Mouse (Mus musculus) heart, adult 2 months (tissue): ENCODE data around the gene Psmd3. TPM values are rescaled to one million over a fixed set of nuclear protein-coding genes. Genes with fewer than 3 reads are reported as not detected.

Source experiments
- DNase-seq, 2 experiments: peaks; one replicate each; pipeline ENCODE4 v3.0.0; 2021
- H3K27ac ChIP-seq: fragments of 200-600 bp; 2 replicates; pipeline ENCODE4 v1.8.1; 2022
- H3K27me3 ChIP-seq: fragments of 200-500 bp; 2 replicates; pipeline ENCODE4 v1.6.1; 2012; ENCODE audit warnings: mild to moderate bottlenecking, low read length, inconsistent platforms, mixed read lengths; ENCODE audit not compliant: control insufficient read depth, insufficient read depth
- H3K36me3 ChIP-seq: fragments of 200-500 bp; 2 replicates; pipeline ENCODE4 v1.6.1; 2012; ENCODE audit warnings: low read length, inconsistent platforms; ENCODE audit not compliant: control insufficient read depth, insufficient read depth
- H3K4me1 ChIP-seq: fragments of 200-500 bp; 2 replicates; pipeline ENCODE4 v1.6.1; 2011; ENCODE audit warnings: low read length; ENCODE audit not compliant: control insufficient read depth, insufficient read depth
- H3K4me3 ChIP-seq: fragments of 200-600 bp; 2 replicates; pipeline ENCODE4 v1.8.1; 2022
- H3K79me2 ChIP-seq: fragments of 200-500 bp; replicated peaks from 2 replicates; pipeline ENCODE4 v1.6.1; 2012; ENCODE audit warnings: mild to moderate bottlenecking, inconsistent platforms, low read length, moderate library complexity, mixed read lengths; ENCODE audit not compliant: control insufficient read depth, insufficient read depth
- H3K9ac ChIP-seq: fragments of 200-500 bp; 2 replicates; pipeline ENCODE4 v1.6.1; 2012; ENCODE audit warnings: low read depth, mild to moderate bottlenecking, control low read depth, inconsistent platforms, low read length, mixed read lengths
- CTCF ChIP-seq: fragments of 200-600 bp; IDR thresholded peaks from 2 replicates; pipeline ENCODE4 v1.8.1; 2022; ENCODE audit warnings: antibody characterized with exemption, mild to moderate bottlenecking, moderate library complexity
- EP300 ChIP-seq: fragments of 200-500 bp; IDR thresholded peaks from 2 replicates; pipeline ENCODE4 v1.6.1; 2011; ENCODE audit warnings: low read depth, low read length, control low read depth; ENCODE audit not compliant: insufficient read depth
- POLR2A ChIP-seq: fragments of 200-500 bp; IDR thresholded peaks from 2 replicates; pipeline ENCODE4 v1.6.1; 2011; ENCODE audit warnings: mild to moderate bottlenecking, low read depth, low read length, control low read depth; ENCODE audit not compliant: insufficient read depth
- WGBS: fragments of 180-500 bp; shearing (Covaris S2); methylation state at CpG from one replicate; pipeline ENCODE4 v1.1.7; 2018; 5-methylcytosine and 5-hydroxymethylcytosine counted together
- intact Hi-C: fragments of 180-260 bp; cut with DNase I; formaldehyde crosslinking; loops from one replicate; pipeline ENCODE4 v1.15.1; 2025
- polyA plus RNA-seq: library from polyadenylated mRNA; depleted of rRNA; stranded (reverse); fragments of >200 nt; gene quantifications from 2 replicates; pipeline ENCODE4 v1.2.3, GENCODE M21; 2012
- total RNA-seq, 2 experiments: library from RNA; stranded (reverse); gene quantifications; 2 replicates each; pipeline ENCODE4 v1.2.3; 2021

The Psmd3 gene
- total and polyA plus RNA-seq, 3 experiments = 89.5 to 144 (median 105) TPM

GRCm38 (mm10) chr11:98725926-98726506 is 43.7 kb downstream of the Psmd3 start:
- Histone ChIP-seq H3K4me3 (no peak overlapping the region), H3K9ac (no peak overlapping the region), H3K27me3 (no peaks in the 10 kb centered on the region), H3K36me3 (no peaks in the 10 kb centered on the region; the same call in 1 of the 2 replicates), H3K79me2 (no peaks in the 10 kb centered on the region), H3K4me1 (peaks cover 6% of the 10 kb centered on the region), H3K27ac (no peak overlapping the region)
- DNase-seq = peak in 1 of 2 experiments; percentile 14
- intact Hi-C loops = no loop called here
- TF ChIP-seq CTCF = no peak
- no peak for TF ChIP-seq POLR2A
- TF ChIP-seq EP300 = no peak
- WGBS = 94% methylated on average over 15 of the region's 15 CpGs

- Histone ChIP-seq H3K27ac (peak within 1 kb of the TSS; percentile 70), H3K4me1 (no peaks in the 10 kb centered on the region; the same call in 1 of the 2 replicates), H3K36me3 (no peaks in the 10 kb centered on the region; the same call in 1 of the 2 replicates), H3K79me2 (no peaks in the 10 kb centered on the region), H3K4me3 (peak within 1 kb of the TSS; percentile 83), H3K9ac (peak within 1 kb of the TSS; percentile 59), H3K27me3 (no peaks in the 10 kb centered on the region)
- WGBS = under 1% methylated on average over 16 of the region's 16 CpGs
- TF ChIP-seq POLR2A = peak; percentile 76
- peak; percentile 77; the same call in 1 of the 2 replicates for TF ChIP-seq EP300
- no peak for TF ChIP-seq CTCF
- DNase-seq = peak; percentile 84 to 91
- intact Hi-C loops = no loop called here
Measured at GRCm38 (mm10) chr11:98729119-98729588, 46.8 kb downstream of the Psmd3 start, which contains the start of gene Med24. Med24 (minus strand) TSS chr11:98729435.

GRCm38 (mm10) chr11:98730727-98731126 is 48.4 kb downstream of the Psmd3 start:
- H3K79me2 ChIP-seq = no peaks in the 10 kb centered on the region
- TF ChIP-seq POLR2A (no peak), EP300 (no peak), CTCF (no peak)
- 34% methylated on average over 4 of the region's 4 CpGs for WGBS
- no peaks in the 10 kb centered on the region; the same call in 1 of the 2 replicates for H3K36me3 ChIP-seq
- H3K9ac ChIP-seq = no peak overlapping the region
- no peaks in the 10 kb centered on the region for H3K27me3 ChIP-seq
- intact Hi-C loops = no loop called here
- H3K27ac ChIP-seq = 0 out of 2 replicates have a peak overlapping the region, but pooled peaks have one; percentile 17
- H3K4me1 ChIP-seq = no peaks in the 10 kb centered on the region; the same call in 1 of the 2 replicates
- H3K4me3 ChIP-seq = no peak overlapping the region
- peak in 1 of 2 experiments; percentile 15 for DNase-seq

GRCm38 (mm10) chr11:98731134-98731533 is 48.8 kb downstream of the Psmd3 start:
- no peak for TF ChIP-seq EP300
- no peak for TF ChIP-seq CTCF
- no peak for TF ChIP-seq POLR2A
- Histone ChIP-seq H3K4me1 (no peaks in the 10 kb centered on the region; the same call in 1 of the 2 replicates), H3K27ac (0 out of 2 replicates have a peak overlapping the region, but pooled peaks have one; percentile 17), H3K36me3 (no peaks in the 10 kb centered on the region; the same call in 1 of the 2 replicates), H3K9ac (no peak overlapping the region), H3K27me3 (no peaks in the 10 kb centered on the region), H3K79me2 (no peaks in the 10 kb centered on the region), H3K4me3 (no peak overlapping the region)
- peak in 1 of 2 experiments; percentile 25 for DNase-seq
- intact Hi-C loops = no loop called here
- 29% methylated on average over 5 of the region's 5 CpGs for WGBS

- Histone ChIP-seq H3K9ac (no peak overlapping the region), H3K4me3 (no peak overlapping the region), H3K36me3 (no peaks in the 10 kb centered on the region), H3K27ac (no peak overlapping the region), H3K79me2 (no peaks in the 10 kb centered on the region), H3K27me3 (no peaks in the 10 kb centered on the region), H3K4me1 (no peaks in the 10 kb centered on the region; the same call in 1 of the 2 replicates)
- peak in 1 of 2 experiments; percentile 18 for DNase-seq
- WGBS = 84% methylated on average over 3 of the region's 3 CpGs
- intact Hi-C loops = no loop called here
- TF ChIP-seq POLR2A (no peak), CTCF (peak; percentile 58)
Measured at GRCm38 (mm10) chr11:98734020-98734419, 51.7 kb downstream of the Psmd3 start.

GRCm38 (mm10) chr11:98735111-98735510 is 52.8 kb downstream of the Psmd3 start:
- WGBS = 85% methylated on average over 4 of the region's 4 CpGs
- no peaks in the 10 kb centered on the region for H3K79me2 ChIP-seq
- DNase-seq = no peak
- no peak overlapping the region for H3K9ac ChIP-seq
- intact Hi-C loops = loop anchor here (5.0 kb wide), 1 partner anchor 33 kb away; the partner anchor contains the start of gene Csf3
- no peaks in the 10 kb centered on the region for H3K36me3 ChIP-seq
- no peak for TF ChIP-seq POLR2A
- no peak for TF ChIP-seq EP300
- TF ChIP-seq CTCF = no peak
- H3K4me1 ChIP-seq = peaks cover under 1% of the 10 kb centered on the region; the same call in 1 of the 2 replicates
- no peak overlapping the region for H3K4me3 ChIP-seq
- H3K27ac ChIP-seq = no peak overlapping the region
- no peaks in the 10 kb centered on the region for H3K27me3 ChIP-seq
